Mouse (Mus musculus) activated CD4-positive, CD25-positive, alpha-beta regulatory T cell, adult 9 weeks (primary cell): Measurements from ENCODE around the gene Gab2. TPM values are rescaled to one million over a fixed set of nuclear protein-coding genes. Genes with fewer than 3 reads are reported as not detected.

Experiments
- polyA plus RNA-seq: library from polyadenylated mRNA; unstranded; fragments of 100-300 nt; shearing (Covaris generic); gene quantifications from one replicate; pipeline ENCODE4 v1.2.1, GENCODE M21; 2017

Gene Gab2
- 0.13 TPM for polyA plus RNA-seq

GRCm38 (mm10) chr7:97081242-97081958, at the start of gene Gab2:
Gab2 (plus strand) TSS chr7:97081586.

DNA sequence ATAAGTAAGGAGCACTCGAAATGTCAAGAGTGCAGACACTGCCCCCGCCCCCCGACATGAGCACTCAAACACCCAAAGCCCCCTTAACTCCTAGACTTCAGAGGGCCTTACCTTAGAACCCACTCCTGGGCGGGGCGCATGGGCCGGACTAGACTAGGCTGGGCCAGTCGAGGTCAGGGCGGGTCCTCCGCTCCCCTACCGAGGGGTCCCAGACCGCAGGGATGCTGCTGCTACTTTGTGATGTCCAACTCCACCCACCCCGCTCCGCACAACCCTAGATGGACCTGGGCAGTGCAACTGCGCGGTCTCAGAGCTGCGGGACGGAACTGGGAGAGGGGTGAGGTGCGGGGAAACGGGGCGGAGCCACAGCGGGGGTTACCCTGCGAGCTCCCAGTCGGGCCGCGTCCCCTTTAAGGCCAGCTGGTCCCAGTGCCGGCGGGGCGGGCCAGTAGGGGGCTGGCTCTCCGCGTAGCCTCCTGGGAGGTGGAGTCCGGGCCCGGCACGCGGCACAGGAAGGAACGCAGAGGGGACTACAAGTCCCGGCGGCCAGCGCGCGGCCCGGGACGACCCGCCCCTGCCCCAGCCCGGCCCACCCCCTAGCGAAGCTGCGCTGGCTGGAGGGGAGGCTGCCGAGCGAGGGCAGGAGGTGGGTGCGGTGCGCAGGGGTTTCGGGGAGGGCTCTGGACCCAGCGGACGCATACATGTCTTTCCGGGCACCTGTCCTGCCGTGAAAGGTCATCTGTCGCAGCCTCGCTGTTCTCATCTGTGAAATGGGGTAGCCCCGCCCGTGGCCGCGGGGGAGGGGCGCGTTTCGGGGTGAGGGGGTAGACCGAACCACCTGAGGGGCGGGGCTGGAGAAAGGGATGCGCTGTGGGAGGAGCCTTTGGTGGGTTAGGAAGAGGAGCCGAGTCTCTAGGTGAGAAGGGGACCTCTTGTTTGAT, 250.6 kb downstream of the Gab2 start, which contains the start of the genes Usp35 and Kctd21:
Gene Usp35 (minus strand): TSS at position 295 of the 941 bp plus-strand sequence.
Gene Kctd21 (plus strand): TSS at position 602 of the 941 bp plus-strand sequence.

Other genes with a start within 250 kb of the Gab2 start
- gene Nars2, start 130.1 kb upstream of the Gab2 start, polyA plus RNA-seq, result 21.7 TPM